Mouse (Mus musculus) ZHBTc4 (cell line): ENCODE data around the gene Golim4.

Source experiments
- DNase-seq: peaks from one replicate; pipeline ENCODE4 v3.0.0-alpha.2; 2011; ENCODE audit warnings: low read depth, low spot score

The Golim4 gene

DNA sequence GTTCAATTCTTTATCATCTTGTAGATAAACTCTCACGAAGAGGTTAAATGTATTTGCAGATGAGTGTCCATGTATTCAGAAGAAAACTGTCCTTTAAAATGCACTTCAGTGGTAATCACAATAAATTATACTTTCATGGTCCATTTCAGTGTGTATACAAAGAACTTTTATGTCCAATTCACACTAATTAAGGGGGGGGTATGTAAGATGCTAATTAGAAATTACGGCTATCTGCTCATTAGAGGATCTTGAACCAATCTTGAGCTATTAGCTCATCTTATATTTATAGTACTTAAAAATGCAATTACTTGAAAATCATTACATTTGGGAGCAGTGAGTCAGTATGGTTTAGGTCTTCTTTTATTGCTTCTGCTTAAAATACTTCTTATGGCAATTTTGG is 31.6 kb downstream of the Golim4 start:
- DNase-seq, result no peak

DNA sequence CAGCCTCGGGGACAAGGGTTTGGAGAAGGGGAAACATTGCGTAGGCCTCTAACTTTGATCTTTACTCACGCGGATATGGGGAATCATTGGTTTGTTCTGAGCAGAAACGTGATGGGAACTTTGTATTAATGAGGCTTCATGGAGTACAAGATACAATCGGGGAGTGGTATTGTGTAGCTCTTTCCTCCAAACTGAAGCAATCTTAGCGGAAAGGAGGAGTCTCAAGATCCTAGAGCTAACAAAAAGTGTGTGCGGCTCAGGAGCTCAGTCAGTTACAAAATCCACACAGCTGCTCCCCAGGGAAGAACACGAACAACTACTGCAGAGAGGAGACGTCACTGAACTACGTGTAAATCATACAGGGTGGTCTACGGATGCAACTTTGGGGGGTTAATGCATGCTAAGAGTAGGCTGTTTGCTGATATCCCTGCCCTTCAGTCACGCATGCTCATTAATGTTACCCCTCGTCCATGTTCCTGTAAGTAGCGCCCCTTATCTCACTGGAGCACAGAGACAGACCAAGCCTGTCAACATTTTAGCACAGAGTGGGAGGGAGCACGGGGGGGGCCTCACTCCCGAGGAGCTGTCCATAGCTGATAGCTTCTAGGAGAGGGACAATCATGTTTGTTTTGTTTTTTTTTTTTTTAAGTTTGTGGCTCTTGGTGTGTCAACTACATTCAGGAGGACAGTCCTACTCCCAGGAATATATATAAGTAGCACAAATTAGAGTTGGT is 38.8 kb downstream of the Golim4 start:
- DNase-seq, result no peak

DNA sequence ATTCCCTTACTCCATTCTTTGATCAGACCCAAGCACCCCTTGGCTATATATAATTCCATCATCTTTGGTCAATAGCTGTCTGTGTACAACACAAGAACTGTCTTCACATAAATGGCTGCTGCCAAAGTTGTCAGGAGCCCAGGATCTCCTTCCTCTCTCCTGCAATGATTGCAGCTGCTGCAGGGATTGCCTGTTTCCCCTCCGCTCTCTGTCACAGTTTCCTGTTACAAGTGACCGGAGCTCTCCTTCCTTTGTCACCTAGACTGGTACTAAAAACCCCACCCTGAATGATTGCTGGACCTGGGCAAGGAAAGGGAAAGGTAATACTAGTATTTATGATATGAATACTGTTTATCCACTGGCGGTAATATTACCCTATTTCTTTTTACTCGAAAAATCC is 44.0 kb downstream of the Golim4 start:
- no peak for DNase-seq

DNA sequence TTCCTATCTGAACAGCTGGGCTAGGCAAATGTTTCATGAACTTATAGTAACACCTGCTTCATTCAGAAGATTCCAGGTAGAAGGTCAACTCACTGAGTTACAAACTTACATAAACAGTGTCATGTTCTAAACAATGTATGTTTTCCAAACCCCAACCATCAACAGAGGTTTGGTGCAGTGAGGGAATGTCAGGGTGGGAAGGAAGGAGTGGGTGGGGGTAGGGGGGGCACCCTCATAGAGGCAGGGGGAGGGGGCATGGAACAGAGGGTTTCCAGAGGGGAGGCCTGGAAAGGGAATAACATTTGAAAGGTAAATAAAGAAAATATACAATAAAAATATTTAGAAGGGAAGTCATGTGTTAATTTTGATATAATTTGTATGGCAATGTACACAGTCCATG is 46.0 kb downstream of the Golim4 start:
- no peak for DNase-seq

DNA sequence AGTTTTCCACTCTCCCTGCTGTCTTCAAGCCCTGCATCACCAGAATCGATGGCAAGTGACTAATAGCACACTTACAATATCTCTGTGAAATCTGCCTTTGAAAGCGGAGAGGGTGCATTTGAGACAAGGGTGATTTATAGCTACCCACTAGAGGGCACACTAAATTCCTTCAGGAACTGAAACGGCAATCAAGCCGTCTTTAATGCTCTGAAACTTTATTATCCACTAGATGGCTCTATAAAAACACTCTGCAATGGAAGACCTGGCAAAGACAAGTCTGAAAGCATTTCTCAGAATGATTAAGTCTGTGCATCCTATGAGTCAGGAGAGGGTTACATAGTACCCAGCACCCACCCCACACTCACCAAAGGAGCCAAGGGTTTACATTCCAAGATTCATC is 46.5 kb downstream of the Golim4 start:
- DNase-seq, result peak; percentile 35

DNA sequence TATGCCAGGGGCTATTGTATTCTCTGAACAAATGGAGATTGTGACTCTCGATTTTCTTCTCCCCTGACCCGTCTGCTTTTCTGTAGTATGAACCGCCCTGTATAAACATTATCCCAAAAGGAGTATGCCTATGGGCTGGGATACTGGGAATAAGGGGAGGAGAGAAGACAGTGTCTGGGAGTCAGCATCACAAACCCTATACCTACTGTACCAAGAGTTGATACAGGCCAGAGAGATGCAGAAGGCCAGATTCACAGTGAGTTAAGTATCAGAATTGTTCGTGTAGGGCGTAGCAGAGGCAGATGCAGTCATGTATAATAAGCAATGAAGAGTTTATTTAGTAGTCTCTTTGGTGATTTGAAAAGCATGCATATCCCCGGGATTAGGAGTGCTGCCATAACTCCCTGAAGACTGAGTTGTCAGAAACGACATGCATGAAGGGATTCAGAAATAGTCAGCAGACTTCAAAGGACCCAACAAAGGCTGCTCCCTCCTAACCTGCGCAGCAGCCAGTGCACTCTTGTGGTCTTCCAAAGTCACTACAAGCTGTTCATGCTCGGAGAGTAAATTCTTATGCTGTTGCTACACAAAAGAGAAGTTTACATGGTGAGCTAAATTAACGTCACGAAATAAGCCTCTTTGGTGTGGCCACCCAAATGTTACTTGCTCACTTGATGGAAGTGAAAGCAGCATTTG is 54.7 kb downstream of the Golim4 start:
- DNase-seq, result peak; percentile 36

DNA sequence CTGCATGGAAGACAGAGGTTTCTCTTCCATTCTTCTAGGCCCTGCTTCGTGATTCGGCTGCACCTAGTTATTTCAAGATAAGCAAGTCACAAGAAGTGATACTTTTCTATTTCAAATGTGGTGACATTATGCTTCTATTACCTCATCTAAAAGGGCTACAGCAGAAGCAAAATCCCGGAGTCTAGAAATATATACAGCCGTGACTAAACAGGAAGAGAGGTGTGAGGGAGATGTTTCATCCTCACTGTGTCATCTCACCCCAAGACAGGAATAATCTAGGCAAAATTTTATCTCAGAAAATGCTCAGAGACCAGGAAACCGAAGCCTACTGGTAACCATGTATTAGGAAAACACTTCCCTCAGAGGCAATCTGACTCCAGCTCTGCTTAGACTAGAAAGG is 61.7 kb downstream of the Golim4 start:
- no peak for DNase-seq

DNA sequence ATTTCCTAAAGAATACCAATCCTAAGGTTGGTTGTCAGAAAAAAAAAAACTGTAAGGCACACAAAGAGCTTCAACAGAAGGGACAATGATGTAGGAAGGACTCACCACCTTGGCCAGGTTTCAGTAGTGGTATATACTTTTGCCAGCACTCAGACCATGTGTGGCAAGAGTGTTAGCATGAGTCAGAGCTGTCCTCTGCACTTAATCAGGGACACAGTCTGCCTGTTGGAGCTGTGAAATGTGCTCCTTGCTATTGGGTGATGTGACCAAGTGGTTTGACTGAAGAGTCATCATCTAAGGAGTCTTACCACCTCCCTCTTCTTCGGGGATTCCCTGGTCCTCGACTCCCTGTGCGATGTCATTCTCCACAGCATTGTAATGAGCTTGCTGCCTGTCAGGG is 65.2 kb downstream of the Golim4 start:
- no peak for DNase-seq

DNA sequence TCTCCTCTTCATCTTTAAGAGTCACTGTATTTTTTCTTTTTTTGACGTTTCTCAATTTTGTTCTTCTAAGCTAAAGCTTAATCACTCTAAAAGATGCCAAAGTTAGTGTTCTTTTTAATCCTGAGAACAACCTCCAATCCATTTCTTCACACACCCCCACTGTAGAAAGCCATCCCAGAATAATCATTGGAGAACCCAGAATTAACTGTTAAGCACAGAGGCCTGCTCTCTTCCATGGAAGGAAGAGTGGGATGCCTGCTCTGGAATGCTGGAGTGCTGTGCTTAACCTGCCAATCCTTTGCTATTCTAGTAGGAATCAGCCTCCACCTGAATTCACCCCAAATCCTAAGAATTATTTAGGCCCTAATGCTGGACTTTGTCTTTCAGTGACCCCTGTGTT is 67.4 kb downstream of the Golim4 start:
- DNase-seq, result no peak

DNA sequence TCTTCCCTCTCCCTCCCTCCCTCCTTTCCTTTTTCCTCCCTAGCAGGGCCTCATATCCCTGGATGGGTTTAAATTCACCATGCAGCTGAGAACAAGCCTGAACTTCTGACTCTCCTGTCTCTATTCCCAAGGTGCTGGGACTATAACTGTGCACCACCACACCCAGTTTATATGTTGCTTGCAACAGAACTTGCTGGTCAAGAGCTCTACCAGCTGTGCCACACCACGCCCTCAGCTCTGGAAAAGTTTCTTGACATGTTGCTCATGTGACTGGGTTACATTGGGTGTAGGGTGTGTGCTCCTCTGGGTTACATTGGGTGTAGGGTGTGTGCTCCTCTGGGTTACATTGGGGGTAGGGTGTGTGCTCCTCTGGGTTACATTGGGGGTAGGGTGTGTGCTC is 75.2 kb downstream of the Golim4 start:
- no peak for DNase-seq

DNA sequence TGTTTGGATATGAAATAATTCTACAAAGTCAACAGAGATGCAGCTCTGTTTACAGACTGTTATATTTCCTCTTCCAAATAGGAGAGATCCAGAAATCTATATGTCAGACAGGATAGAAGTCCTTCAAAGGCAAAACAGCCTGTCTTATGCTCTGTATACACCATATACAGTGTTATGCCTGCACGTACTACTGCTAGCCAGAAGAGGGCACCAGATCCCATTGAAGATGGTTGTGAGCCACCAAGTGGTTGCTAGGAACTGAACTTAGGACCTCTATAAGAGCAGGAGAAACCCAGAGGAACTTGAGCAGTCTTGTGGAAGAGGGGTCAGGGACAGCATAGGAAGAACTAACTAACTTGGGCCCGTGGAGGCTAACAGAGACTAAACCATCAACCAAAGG is 77.5 kb downstream of the Golim4 start:
- DNase-seq, result peak; percentile 56

DNA sequence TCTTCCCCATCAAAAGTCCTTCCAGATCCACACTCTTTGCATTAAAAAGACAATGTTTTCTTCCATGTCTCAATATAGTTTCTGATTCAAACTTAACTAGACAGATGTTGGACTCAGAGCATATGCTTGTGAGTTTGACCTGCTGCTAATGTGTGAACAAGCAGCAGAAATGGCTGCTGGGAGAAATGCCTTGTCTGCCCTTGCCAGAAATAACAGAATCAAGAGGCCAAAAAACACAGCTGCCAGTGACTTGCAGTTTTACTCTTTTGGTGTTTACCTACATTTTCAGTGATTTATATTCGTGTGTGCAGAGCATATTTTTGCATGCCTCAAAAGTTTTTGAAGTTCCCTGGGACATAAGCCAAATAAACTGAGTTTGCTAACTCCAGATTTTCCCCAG is 87.9 kb downstream of the Golim4 start:
- DNase-seq, result no peak

DNA sequence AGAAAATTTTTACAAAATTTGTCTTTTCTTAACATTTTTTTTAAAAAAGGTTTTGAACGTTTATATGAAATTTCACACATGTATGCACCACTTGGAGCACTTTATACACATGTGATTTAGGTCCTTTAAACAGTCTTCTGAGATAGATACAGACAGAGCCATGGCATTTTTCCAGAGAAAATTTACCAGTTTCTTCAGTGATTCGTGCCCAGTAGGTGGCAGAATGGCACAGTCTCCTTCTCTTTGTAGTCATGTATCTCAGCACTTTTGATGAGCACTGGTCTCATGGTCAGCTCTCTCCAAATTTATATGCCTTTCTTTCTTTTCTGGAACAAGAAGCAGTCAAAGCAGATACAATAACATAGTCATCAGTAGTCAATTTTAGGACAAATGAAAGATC is 92.5 kb downstream of the Golim4 start:
- no peak for DNase-seq

DNA sequence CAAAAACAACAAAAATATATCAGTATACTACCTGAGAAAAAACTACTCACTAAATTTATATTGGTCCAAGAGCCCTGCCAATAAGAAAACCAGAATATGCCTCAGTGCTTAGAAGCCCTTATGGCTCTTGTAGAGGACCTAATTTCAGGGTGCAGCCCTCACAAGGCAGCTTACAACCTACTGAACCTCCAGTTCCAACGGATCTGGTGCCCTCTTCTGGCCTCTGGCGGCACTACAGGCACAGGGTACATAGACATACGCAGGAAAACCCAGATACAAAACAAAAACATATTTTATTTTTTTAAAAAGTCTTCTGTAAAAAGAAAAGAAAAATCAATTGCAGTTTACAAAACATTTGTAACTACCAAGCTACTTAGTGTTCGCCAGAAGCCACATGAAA is 95.1 kb downstream of the Golim4 start:
- DNase-seq, result peak; percentile 70

DNA sequence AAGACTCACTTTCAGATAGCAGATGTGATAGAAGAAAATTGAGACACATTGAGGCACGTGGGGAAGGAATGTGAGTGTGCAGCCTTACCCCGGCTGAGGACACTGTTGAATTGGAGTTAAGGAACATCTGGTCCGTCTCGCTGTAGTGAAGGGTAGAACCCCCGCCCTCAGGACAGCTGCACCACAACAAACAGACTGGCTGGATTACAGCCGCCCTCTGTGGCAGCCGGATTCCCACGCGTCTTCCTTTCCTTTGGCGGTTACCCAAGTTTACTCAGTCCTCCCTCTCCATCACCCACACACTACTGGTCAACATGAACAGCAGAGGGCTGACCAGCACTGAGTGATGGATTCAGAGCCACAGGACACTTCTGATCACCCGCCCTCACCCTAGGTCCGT is 96.0 kb downstream of the Golim4 start:
- DNase-seq, result peak; percentile 22

DNA sequence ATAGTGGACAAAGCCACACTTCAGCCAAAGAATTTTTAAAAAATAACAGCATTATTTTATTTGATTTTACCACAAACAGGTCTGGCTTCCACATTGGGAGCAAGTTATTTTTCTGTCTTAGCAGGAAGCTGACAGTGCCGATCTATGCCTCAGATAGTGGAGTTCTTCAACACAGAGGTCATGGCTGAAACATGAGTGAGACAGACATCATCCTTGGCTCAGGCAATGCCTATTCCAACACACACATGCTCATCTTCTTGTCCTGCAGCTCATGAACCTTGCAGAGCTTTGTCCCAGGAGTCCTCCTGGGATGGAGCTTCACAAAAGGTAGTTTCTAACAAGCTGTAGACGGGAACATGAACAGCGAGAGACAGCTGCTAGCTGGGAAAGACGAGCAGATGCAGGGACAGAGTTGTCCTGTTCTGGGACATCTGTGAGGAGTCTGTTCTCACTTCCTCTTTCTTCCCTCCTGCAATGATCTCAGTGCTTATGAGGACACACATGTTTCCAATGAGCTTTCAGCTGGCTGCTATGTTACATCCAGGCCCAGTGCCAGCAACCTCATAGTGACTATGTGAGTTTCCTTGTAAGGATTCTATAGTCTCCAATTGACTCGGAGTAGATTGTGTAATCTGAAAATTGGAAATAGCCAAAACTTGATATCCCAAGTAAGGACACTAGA is 121.3 kb downstream of the Golim4 start:
- DNase-seq, result no peak

DNA sequence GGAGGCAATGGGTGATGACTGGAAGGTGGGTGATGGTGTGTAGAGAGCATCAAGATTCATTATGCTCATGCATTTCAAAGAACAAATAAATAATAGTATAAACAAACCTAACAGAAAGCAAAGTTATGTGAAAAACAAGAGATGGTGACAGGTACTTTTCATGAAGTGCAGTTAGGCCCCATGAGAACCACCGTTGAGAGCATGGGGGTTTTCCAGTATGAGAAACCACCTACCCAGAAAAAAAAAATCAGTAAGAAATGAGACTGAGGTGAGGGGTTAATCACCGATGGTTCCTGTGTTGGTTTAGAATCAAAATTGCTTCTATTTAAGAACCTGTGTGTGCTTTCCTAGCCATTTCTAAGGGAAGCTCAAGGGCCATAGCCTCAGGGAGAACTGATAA is 121.9 kb downstream of the Golim4 start:
- no peak for DNase-seq
